Mouse (Mus musculus) limb, embryonic 15.5 days (tissue): ENCODE results near the gene Lonp2. TPM values are rescaled to one million over a fixed set of nuclear protein-coding genes. Genes with fewer than 3 reads are reported as not detected.
A peak's percentile ranks its signal among the peaks of the same experiment; 100 is the strongest.

Experiments
- ATAC-seq: fragments of 200-750 bp; cut with Nextera tagmentation; 2 replicates; pipeline ENCODE4 v1.8.0; 2017; ENCODE audit warnings: low read depth, moderate TSS enrichment; ENCODE audit not compliant: insufficient number of reproducible peaks, low FRiP score, low TSS enrichment
- H3K27ac ChIP-seq: fragments of 300-500 bp; sonication (generic); 2 replicates; pipeline ENCODE4 v1.5.1; 2015; ENCODE audit warnings: moderate library complexity, mild to moderate bottlenecking, inconsistent platforms
- H3K27me3 ChIP-seq: fragments of 300-500 bp; sonication (generic); 2 replicates; pipeline ENCODE4 v1.6.1; 2015; ENCODE audit warnings: inconsistent platforms
- H3K36me3 ChIP-seq: fragments of 300-500 bp; sonication (generic); 2 replicates; pipeline ENCODE4 v1.6.1; 2015; ENCODE audit warnings: inconsistent platforms
- H3K4me1 ChIP-seq: fragments of 300-500 bp; sonication (generic); 2 replicates; pipeline ENCODE4 v1.6.1; 2015; ENCODE audit warnings: inconsistent platforms
- H3K4me2 ChIP-seq: fragments of 300-500 bp; sonication (generic); 2 replicates; pipeline ENCODE4 v1.6.1; 2015; ENCODE audit warnings: mild to moderate bottlenecking, inconsistent platforms
- H3K4me3 ChIP-seq: fragments of 300-500 bp; sonication (generic); 2 replicates; pipeline ENCODE4 v1.5.1; 2015; ENCODE audit warnings: mild to moderate bottlenecking, inconsistent platforms
- H3K9ac ChIP-seq: fragments of 300-500 bp; sonication (generic); 2 replicates; pipeline ENCODE4 v1.6.1; 2015; ENCODE audit warnings: inconsistent platforms
- H3K9me3 ChIP-seq: fragments of 300-500 bp; sonication (generic); 2 replicates; pipeline ENCODE4 v1.6.1; 2016; ENCODE audit warnings: inconsistent platforms
- WGBS: fragments of 180-500 bp; shearing (Covaris S2); methylation state at CpG from one replicate; pipeline ENCODE4 v1.1.7; 2015; 5-methylcytosine and 5-hydroxymethylcytosine counted together
- polyA plus RNA-seq: library from polyadenylated mRNA; unstranded; fragments of >200 nt; fragmentation: Nextera tagmentation; extraction: Ambion mirVana; gene quantifications from 2 replicates; pipeline ENCODE4 v1.2.1, GENCODE M21; 2015

The Lonp2 gene
- polyA plus RNA-seq, 1 experiment from 2014 or later = 53.3 TPM

- WGBS = 78% methylated on average over 1 of the region's 1 CpGs
- no peak overlapping the region for H3K9ac ChIP-seq
- no peak overlapping the region for H3K27ac ChIP-seq
- no peaks in the 10 kb centered on the region for H3K9me3 ChIP-seq
- no peak for ATAC-seq
- H3K4me2 ChIP-seq = no peak overlapping the region
- peaks cover 51% of the 10 kb centered on the region for H3K36me3 ChIP-seq
- H3K27me3 ChIP-seq = no peaks in the 10 kb centered on the region
- H3K4me3 ChIP-seq = no peak overlapping the region
- H3K4me1 ChIP-seq = no peaks in the 10 kb centered on the region; the same call in 1 of the 2 replicates
Observed at GRCm38 (mm10) chr8:86719368-86719767, 95.5 kb downstream of the Lonp2 start.

GRCm38 (mm10) chr8:86720756-86721459, 97.1 kb downstream of the Lonp2 start:
- Histone ChIP-seq H3K4me2 (no peak overlapping the region), H3K27me3 (no peaks in the 10 kb centered on the region), H3K9me3 (no peaks in the 10 kb centered on the region), H3K36me3 (peaks cover 41% of the 10 kb centered on the region), H3K9ac (no peak overlapping the region), H3K4me3 (no peak overlapping the region), H3K4me1 (no peaks in the 10 kb centered on the region; the same call in 1 of the 2 replicates), H3K27ac (no peak overlapping the region)
- no peak for ATAC-seq
- WGBS = 87% methylated on average over 6 of the region's 6 CpGs

DNA sequence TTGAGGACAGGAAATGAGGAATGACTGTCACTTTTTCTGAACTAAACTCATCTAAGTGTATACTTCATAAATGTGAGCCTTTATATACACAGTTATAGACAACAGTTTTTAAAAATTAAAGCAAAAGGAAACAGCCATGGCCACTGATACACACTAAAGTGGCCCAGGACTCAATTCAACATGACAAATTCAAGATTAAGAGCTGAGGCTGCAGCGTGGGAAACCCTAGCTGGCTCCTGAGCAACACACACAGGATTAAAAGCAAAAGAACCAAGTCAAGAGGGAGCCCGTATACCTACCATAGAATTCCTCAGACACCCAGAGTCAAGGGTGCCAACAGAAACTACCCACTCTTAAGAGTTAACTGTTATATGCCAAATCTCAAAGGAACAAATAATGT, 97.6 kb downstream of the Lonp2 start:
- Histone ChIP-seq H3K9me3 (no peaks in the 10 kb centered on the region), H3K4me3 (no peak overlapping the region), H3K27ac (no peak overlapping the region), H3K4me1 (no peaks in the 10 kb centered on the region; the same call in 1 of the 2 replicates), H3K36me3 (peaks cover 36% of the 10 kb centered on the region), H3K9ac (no peak overlapping the region), H3K27me3 (no peaks in the 10 kb centered on the region), H3K4me2 (no peak overlapping the region)
- 89% methylated on average over 2 of the region's 2 CpGs for WGBS
- ATAC-seq = no peak

GRCm38 (mm10) chr8:86726959-86727358, 103.1 kb downstream of the Lonp2 start:
- Histone ChIP-seq H3K9me3 (no peaks in the 10 kb centered on the region), H3K36me3 (peaks cover 7% of the 10 kb centered on the region), H3K4me3 (no peak overlapping the region), H3K27me3 (no peaks in the 10 kb centered on the region), H3K27ac (no peak overlapping the region), H3K4me2 (no peak overlapping the region), H3K4me1 (peaks cover 24% of the 10 kb centered on the region), H3K9ac (no peak overlapping the region)
- WGBS = 83% methylated on average over 6 of the region's 6 CpGs
- ATAC-seq = no peak

DNA sequence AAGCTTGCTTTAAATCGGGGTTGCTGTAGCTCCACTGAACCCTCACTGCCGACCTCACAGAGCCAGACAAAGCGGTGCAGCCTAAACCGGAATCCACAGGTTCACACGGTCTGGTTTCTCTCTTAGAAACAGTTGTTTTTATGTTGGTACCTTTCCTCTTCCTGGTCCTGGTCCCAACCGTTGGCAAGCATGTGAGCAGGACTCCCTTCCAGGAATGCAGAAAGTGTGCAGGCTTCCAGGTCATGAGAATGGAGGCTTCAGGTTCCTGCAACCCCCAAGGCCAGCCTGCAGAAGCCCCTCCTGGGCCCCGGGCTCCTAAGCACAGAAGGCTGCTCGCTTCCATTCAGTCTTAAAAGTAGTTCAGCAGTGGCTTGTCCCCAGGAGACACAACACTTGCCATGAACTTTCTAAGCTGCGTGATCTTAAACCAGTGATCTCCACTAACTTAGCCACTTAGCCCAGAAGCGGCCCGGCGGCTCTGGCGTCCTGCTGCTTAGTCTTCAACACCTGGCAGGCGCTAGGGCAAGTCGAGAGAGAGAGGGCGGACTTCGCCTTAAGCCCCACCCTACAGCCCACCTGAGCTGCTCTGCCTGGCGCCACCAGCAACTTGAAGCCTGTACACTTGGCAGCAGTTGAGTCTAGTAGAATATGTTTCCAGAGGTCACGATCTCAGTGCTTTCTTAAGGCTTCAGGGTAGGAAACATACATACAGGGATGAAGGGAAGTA, 104.5 kb downstream of the Lonp2 start:
- no peak for ATAC-seq
- Histone ChIP-seq H3K9ac (no peak overlapping the region), H3K4me2 (no peak overlapping the region), H3K36me3 (peaks cover under 1% of the 10 kb centered on the region; the same call in 1 of the 2 replicates), H3K27ac (peak overlapping the region; percentile 24; the same call in 1 of the 2 replicates), H3K9me3 (no peaks in the 10 kb centered on the region), H3K27me3 (no peaks in the 10 kb centered on the region), H3K4me3 (no peak overlapping the region), H3K4me1 (peaks cover 24% of the 10 kb centered on the region)
- 55% methylated on average over 19 of the region's 19 CpGs for WGBS

DNA sequence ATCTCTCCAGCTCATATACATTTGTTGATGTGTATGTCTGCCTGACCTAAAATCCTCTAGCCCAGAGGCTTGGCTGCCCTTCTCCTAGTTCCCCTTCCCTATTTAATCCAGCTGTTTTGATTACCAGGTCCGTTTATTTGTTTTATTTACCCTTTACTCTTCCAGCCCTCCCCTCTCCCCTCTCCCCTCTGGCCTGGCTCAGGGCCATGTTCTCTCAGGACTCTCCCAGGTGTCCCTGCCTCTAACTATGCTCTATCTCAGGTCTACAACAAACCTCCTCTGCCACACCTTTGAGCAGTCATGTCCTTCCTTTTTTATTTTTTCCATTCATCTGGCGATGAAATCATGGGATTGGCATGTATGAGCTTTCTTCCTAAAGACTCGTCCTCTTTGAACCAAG, 106.5 kb downstream of the Lonp2 start:
- Histone ChIP-seq H3K4me2 (no peak overlapping the region), H3K27ac (no peak overlapping the region), H3K36me3 (no peaks in the 10 kb centered on the region), H3K9ac (no peak overlapping the region), H3K4me1 (peaks cover 28% of the 10 kb centered on the region), H3K4me3 (no peak overlapping the region), H3K9me3 (no peaks in the 10 kb centered on the region), H3K27me3 (no peaks in the 10 kb centered on the region)
- WGBS = 37% methylated on average over 3 of the region's 3 CpGs
- no peak for ATAC-seq

GRCm38 (mm10) chr8:86730860-86731259, 107.0 kb downstream of the Lonp2 start:
- peaks cover 32% of the 10 kb centered on the region for H3K4me1 ChIP-seq
- H3K4me2 ChIP-seq = no peak overlapping the region
- no peaks in the 10 kb centered on the region for H3K9me3 ChIP-seq
- no peak overlapping the region for H3K27ac ChIP-seq
- no peak for ATAC-seq
- no peaks in the 10 kb centered on the region for H3K36me3 ChIP-seq
- WGBS = 84% methylated on average over 1 of the region's 1 CpGs
- no peaks in the 10 kb centered on the region for H3K27me3 ChIP-seq
- no peak overlapping the region for H3K4me3 ChIP-seq
- H3K9ac ChIP-seq = no peak overlapping the region

- Histone ChIP-seq H3K4me1 (peaks cover 25% of the 10 kb centered on the region), H3K9ac (no peak overlapping the region), H3K9me3 (no peaks in the 10 kb centered on the region), H3K4me2 (no peak overlapping the region), H3K27ac (no peak overlapping the region), H3K27me3 (no peaks in the 10 kb centered on the region), H3K36me3 (no peaks in the 10 kb centered on the region), H3K4me3 (no peak overlapping the region)
- WGBS = 80% methylated on average over 4 of the region's 4 CpGs
- no peak for ATAC-seq
Observed at GRCm38 (mm10) chr8:86734171-86734570, 110.3 kb downstream of the Lonp2 start.

DNA sequence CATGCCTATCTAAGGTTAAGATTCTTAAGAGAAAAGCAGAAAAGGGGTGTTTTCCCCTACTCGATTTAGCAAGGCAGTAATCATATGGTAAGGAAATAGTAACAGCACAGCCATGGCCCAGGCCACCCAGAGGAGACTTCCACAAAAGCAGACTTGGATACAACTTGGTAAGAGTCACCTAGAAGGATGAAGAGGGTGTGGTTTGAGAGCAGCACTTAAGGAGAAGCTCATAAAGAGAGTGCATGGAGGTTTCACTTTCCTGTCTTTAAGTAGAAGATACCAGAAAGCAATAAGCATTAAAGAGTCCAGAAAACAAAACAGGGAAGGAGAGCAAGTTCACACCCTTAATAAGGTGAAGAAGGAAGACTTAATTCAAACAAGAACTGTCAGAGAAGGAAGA, 111.1 kb downstream of the Lonp2 start:
- Histone ChIP-seq H3K27me3 (no peaks in the 10 kb centered on the region), H3K36me3 (no peaks in the 10 kb centered on the region), H3K4me2 (no peak overlapping the region), H3K4me3 (no peak overlapping the region), H3K9ac (no peak overlapping the region), H3K4me1 (peaks cover 25% of the 10 kb centered on the region), H3K9me3 (no peaks in the 10 kb centered on the region), H3K27ac (no peak overlapping the region)
- ATAC-seq = no peak
- WGBS = 56% methylated on average over 1 of the region's 1 CpGs

DNA sequence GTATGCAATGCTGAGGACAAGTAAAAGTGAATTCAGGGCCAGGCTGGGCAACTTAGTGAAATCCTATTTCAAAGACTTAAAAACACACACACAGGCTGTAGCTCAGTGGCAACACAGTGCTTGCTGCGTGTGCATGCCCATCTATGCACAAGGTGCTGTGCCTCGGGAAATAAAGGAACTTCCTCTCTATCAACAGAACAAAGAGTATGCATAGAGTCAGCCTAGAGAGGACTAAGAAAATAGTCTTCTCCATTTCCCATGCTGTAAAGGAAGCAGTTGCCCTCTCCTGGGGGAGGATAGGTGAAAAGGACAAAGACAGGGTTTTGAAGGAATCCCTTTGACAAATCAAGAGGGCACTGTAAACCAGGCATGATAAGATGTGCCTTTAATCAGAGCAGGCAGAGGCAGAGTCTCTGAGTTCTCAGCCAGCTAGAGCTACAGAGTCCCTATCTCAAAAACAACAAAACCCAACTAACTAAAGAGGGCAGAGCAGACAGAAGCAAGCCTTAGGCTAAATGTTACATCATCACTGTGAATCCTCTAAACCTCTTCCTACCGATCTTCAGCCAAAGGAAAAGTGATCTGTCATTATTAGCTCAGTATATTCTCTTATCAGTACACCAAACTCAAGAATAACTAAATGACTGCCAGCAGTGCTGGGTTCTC, 111.7 kb downstream of the Lonp2 start:
- no peak overlapping the region for H3K27ac ChIP-seq
- no peak for ATAC-seq
- 48% methylated on average over 3 of the region's 3 CpGs for WGBS
- H3K36me3 ChIP-seq = no peaks in the 10 kb centered on the region
- peaks cover 20% of the 10 kb centered on the region for H3K4me1 ChIP-seq
- H3K9me3 ChIP-seq = no peaks in the 10 kb centered on the region
- H3K9ac ChIP-seq = no peak overlapping the region
- no peak overlapping the region for H3K4me2 ChIP-seq
- no peak overlapping the region for H3K4me3 ChIP-seq
- H3K27me3 ChIP-seq = no peaks in the 10 kb centered on the region

DNA sequence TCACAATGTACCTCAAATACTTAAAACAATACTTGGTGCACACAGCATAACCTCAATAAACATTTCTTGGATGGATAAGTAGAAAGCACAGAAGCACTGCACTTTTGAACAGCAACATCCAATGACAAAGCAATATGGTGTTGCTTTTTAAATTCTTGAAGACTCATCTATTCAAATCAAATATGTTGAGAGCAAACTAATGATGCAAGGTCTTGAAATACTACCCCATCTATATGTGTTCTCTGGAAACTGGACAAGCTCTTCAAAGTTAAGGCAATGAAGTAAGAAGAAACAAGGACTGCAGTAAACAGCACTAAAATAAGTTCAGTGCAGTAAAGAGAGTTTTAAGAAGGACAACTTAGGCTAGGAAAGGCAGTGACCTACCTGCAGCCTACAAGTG, 117.1 kb downstream of the Lonp2 start:
- no peak for ATAC-seq
- H3K4me1 ChIP-seq = peaks cover 11% of the 10 kb centered on the region
- no peak overlapping the region for H3K9ac ChIP-seq
- H3K27ac ChIP-seq = no peak overlapping the region
- no peak overlapping the region for H3K4me3 ChIP-seq
- H3K4me2 ChIP-seq = no peak overlapping the region
- no peaks in the 10 kb centered on the region for H3K27me3 ChIP-seq
- H3K36me3 ChIP-seq = no peaks in the 10 kb centered on the region
- no peaks in the 10 kb centered on the region for H3K9me3 ChIP-seq

DNA sequence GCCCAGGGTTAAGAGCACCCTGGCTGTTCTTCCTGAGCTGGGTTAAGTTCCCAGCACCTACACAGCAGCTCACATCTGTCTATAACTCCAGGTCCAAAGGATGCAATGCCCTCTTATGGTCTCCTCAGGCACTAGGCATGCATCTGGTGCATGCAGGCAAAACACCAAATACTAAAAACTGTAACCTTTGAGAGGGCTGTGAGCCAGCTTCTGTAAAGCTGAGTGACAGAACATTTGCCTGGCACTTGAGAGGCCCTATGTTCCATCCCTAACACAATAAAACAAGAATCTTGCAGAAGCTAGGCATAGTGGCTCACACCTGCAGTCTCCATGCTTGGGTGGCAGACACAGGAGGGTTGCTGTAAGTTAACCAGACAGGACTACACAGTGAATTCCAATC, 117.8 kb downstream of the Lonp2 start:
- Histone ChIP-seq H3K9ac (no peak overlapping the region), H3K27me3 (no peaks in the 10 kb centered on the region), H3K9me3 (no peaks in the 10 kb centered on the region), H3K36me3 (no peaks in the 10 kb centered on the region), H3K4me3 (no peak overlapping the region), H3K4me2 (no peak overlapping the region), H3K4me1 (peaks cover 8% of the 10 kb centered on the region), H3K27ac (no peak overlapping the region)
- ATAC-seq = no peak
